Mouse (Mus musculus): ENCODE data around the gene Pitpnm1.

- TF ChIP-seq POLR2A (IDR thresholded peaks at IDR 0.05; ENCODE audit: low read depth, low read length): no peak
- TF ChIP-seq CTCF (IDR thresholded peaks at IDR 0.05; ENCODE audit: borderline replicate concordance, insufficient read depth, low read length): no peak
These were observed 49.5 kb downstream of the Pitpnm1 start for GRCm38 (mm10) chr19:4149283-4149682.
